Mouse (Mus musculus) ES-Bruce4 (cell line): Measurements from ENCODE around the gene Shank2.

Experiments
- CTCF ChIP-seq: IDR thresholded peaks from one replicate; pipeline ENCODE4 v1.8.1; 2011; ENCODE audit warnings: low read depth, low read length
- POLR2A ChIP-seq: IDR thresholded peaks from one replicate; pipeline ENCODE4 v1.8.1; 2011; ENCODE audit warnings: low read length; ENCODE audit not compliant: insufficient read depth

DNA sequence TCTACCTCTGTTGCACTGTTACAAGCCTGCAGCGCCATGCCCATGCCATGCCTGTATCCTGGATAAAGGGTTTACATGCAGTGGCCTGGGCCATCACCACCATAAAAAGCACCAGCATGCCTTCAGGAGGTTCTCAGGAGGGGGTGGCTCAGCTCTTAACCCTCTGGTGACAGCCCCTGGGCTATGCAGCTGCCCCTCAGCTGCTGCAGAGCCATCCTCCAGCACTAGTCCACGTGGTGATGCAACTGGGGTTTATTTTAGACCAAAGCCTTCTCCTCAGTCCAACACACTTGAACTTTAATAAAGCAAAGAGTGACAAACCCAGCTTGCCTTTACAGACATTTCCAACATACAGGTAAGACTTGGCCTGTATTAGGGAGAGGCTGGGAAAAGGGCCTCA, 373.8 kb downstream of the Shank2 start:
- TF ChIP-seq CTCF (no peak), POLR2A (no peak)
